Comparison of ENCODE assay signal across 7 mouse cellular contexts in the genomic region with DNA sequence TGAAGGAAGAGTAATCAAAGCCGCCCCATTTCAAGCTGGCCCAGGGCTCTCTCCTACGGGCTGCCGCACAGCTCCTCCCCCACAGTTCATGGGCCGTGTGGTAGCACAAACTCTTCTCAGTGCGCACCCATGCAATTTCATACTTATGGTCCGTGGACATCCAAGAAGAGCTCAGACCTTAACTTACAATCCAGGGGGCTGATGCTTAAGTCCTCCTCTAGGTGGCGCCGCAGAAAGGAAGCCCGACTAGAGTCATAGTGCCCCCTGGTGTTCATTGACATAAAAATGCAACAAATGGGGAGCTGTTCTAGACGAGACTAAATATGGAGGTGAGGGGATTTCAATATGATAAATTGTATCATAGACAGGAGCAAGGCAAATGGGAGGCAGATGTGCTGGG. TPM values are rescaled to one million over a fixed set of nuclear protein-coding genes. Genes with fewer than 3 reads are reported as not detected.
DNase-seq lines count a peak whose midpoint lies in the region; ATAC-seq and TF ChIP-seq lines count a peak whose summit lies in the region.

No protein-coding gene starts in this region.

- no peaks in the 10 kb centered on the region for H3K4me1 ChIP-seq in neural tube, embryonic 15.5 days
- H3K4me1 ChIP-seq in liver, postnatal 0 days (ENCODE audit: insufficient read depth): peaks cover 8% of the 10 kb centered on the region; the same call in 1 of the 2 replicates

- no peaks in the 10 kb centered on the region for H3K36me3 ChIP-seq in neural tube, embryonic 15.5 days
- H3K36me3 ChIP-seq in liver, postnatal 0 days (replicated peaks; ENCODE audit: insufficient read depth, low read length): no peaks in the 10 kb centered on the region

- DNase-seq in neural tube, embryonic 10.5 days (ENCODE audit: extremely low spot score, low spot score): peak; percentile 62
- DNase-seq in T-cell, adult 2 months (ENCODE audit: low spot score): peak; percentile 70
- DNase-seq in cerebellum, adult 8-10 months: peak; percentile 58
- DNase-seq in liver, postnatal 0 days: peak; percentile 77
- DNase-seq in right cerebral cortex, postnatal 4 days: peak; percentile 72

- H3K9me3 ChIP-seq in neural tube, embryonic 15.5 days (replicated peaks): no peaks in the 10 kb centered on the region
- H3K9me3 ChIP-seq in liver, postnatal 0 days (ENCODE audit: low read length): no peaks in the 10 kb centered on the region

- H3K4me2 ChIP-seq in neural tube, embryonic 15.5 days: no peak overlapping the region
- H3K4me2 ChIP-seq in liver, postnatal 0 days (ENCODE audit: low read depth, low read length): no peak overlapping the region

- peak; percentile 100 for TF ChIP-seq CTCF in liver, postnatal 0 days (IDR thresholded peaks at IDR 0.05; ENCODE audit: low read depth)

- H3K27ac ChIP-seq in neural tube, embryonic 15.5 days (replicated peaks): no peak overlapping the region
- no peak overlapping the region for H3K27ac ChIP-seq in liver, postnatal 0 days (ENCODE audit: low read depth)

- WGBS in neural tube, embryonic 15.5 days: 28% methylated on average over 10 of the region's 10 CpGs
- 20% methylated on average over 10 of the region's 10 CpGs for WGBS in liver, postnatal 0 days (ENCODE audit: insufficient replicate concordance)

- no peak for ATAC-seq in neural tube, embryonic 15.5 days (ENCODE audit: low FRiP score)
- peak; percentile 58 to 79 for ATAC-seq in hematopoietic stem cell, adult 5-6 weeks (replicated peaks in 1 of 2; ENCODE audit: insufficient read depth in 1 of 2, low FRiP score in 2 of 2, low TSS enrichment in 1 of 2, low read depth in 1 of 2, poor library complexity in 2 of 2, severe bottlenecking in 2 of 2)
- ATAC-seq in liver, postnatal 0 days: peak; percentile 55; the same call in 1 of the 2 replicates

- no peak overlapping the region for H3K4me3 ChIP-seq in neural tube, embryonic 15.5 days (replicated peaks)
- H3K4me3 ChIP-seq in liver, postnatal 0 days (ENCODE audit: low read depth, low read length): no peak overlapping the region

- H3K9ac ChIP-seq in neural tube, embryonic 15.5 days (replicated peaks): no peak overlapping the region
- no peak overlapping the region for H3K9ac ChIP-seq in liver, postnatal 0 days (replicated peaks)

- no peak for TF ChIP-seq EP300 in liver, postnatal 0 days (IDR thresholded peaks at IDR 0.05; ENCODE audit: low read depth)

- H3K27me3 ChIP-seq in neural tube, embryonic 15.5 days (replicated peaks): 0 out of 2 replicates have a peak, but pooled peaks cover 3% of the 10 kb centered on the region
- no peaks in the 10 kb centered on the region for H3K27me3 ChIP-seq in liver, postnatal 0 days (ENCODE audit: insufficient read depth, low read length)

RNA-seq across cellular contexts. Expression of a gene that starts 5.1 kb away (rescaled TPM):
- polyA plus RNA-seq in neural tube, embryonic 15.5 days (2015; fragmentation: Nextera tagmentation; extraction: Ambion mirVana): 1.6 and 4.2 TPM in 2 replicates
- 55.9 and 70.4 TPM in 2 replicates for total RNA-seq in hematopoietic stem cell, adult 5-6 weeks (2017)
- 55.5 and 56.7 TPM in 2 replicates for polyA plus RNA-seq in liver, postnatal 0 days (2015; fragmentation: Nextera tagmentation; extraction: Ambion mirVana)

RNA-seq across cellular contexts. Expression of a gene that starts 33.3 kb away (rescaled TPM):
- polyA plus RNA-seq in neural tube, embryonic 15.5 days (2015; fragmentation: Nextera tagmentation; extraction: Ambion mirVana): 4.4 and 5.0 TPM in 2 replicates
- total RNA-seq in hematopoietic stem cell, adult 5-6 weeks (2017): not detected in 2 replicates
- polyA plus RNA-seq in liver, postnatal 0 days (2015; fragmentation: Nextera tagmentation; extraction: Ambion mirVana): 2.4 TPM in 1 of 2 replicates, not detected in the other

Comparison
In these comparisons a context has a peak if more than half of its experiments do, and no peak if none do; other contexts are left out.
1. RNA of a gene that starts 5.1 kb away (polyA plus RNA-seq): 55.5 to 56.7 TPM in liver, postnatal 0 days; 1.6 to 4.2 TPM in neural tube, embryonic 15.5 days; every median in the first group is over 10 times any median in the second.
2. Peak in every context shown above with its lines, with median percentiles within 50 percentile points of each other: DNase-seq.